Mouse (Mus musculus): ENCODE measurements around the gene Doc2g. TPM values are rescaled to one million over a fixed set of nuclear protein-coding genes. Genes with fewer than 3 reads are reported as not detected.
"Not testable (repeated sequence)": the region's sequence is repeated elsewhere in the genome, so short reads cannot be mapped to it uniquely, and the experiment has no call there.

Gene Doc2g
- polyA plus RNA-seq, 1 experiment from 2014 or later: 3.4 TPM

GRCm38 (mm10) chr19:4044109-4044508, 41.0 kb downstream of the Doc2g start:
- H3K9me3 ChIP-seq (ENCODE audit: control insufficient read depth, low read length); DNase-seq (ENCODE audit: low spot score); H3K9ac ChIP-seq (ENCODE audit: low read depth, low read length); H3K27ac ChIP-seq (replicated peaks; ENCODE audit: low read depth, low read length); H3K4me2 ChIP-seq (ENCODE audit: low read depth, low read length); H3K36me3 ChIP-seq (ENCODE audit: control insufficient read depth, insufficient read depth, low read length); H3K27me3 ChIP-seq (replicated peaks; ENCODE audit: control insufficient read depth, insufficient read depth, low read length); H3K4me1 ChIP-seq (ENCODE audit: control insufficient read depth, insufficient read depth, low read length); H3K4me3 ChIP-seq (ENCODE audit: low read depth, low read length); ATAC-seq (ENCODE audit: low read depth): not testable (repeated sequence)
- 79% methylated on average over 5 of the region's 5 CpGs for WGBS

- Histone ChIP-seq H3K9ac (ENCODE audit: low read depth, low read length) (no peak within 1 kb of the TSS), H3K9me3 (ENCODE audit: control insufficient read depth, low read length) (no peaks in the 10 kb centered on the region), H3K4me3 (ENCODE audit: low read depth, low read length) (0 out of 2 replicates have a peak within 1 kb of the TSS, but pooled peaks have one; percentile 11), H3K27me3 (replicated peaks; ENCODE audit: control insufficient read depth, insufficient read depth, low read length) (no peaks in the 10 kb centered on the region), H3K36me3 (ENCODE audit: control insufficient read depth, insufficient read depth, low read length) (no peaks in the 10 kb centered on the region), H3K4me1 (ENCODE audit: control insufficient read depth, insufficient read depth, low read length) (no peaks in the 10 kb centered on the region; the same call in 1 of the 2 replicates), H3K4me2 (ENCODE audit: low read depth, low read length) (peak within 1 kb of the TSS; percentile 41), H3K27ac (replicated peaks; ENCODE audit: low read depth, low read length) (peak within 1 kb of the TSS; percentile 44; the same call in 1 of the 2 replicates)
- DNase-seq (ENCODE audit: low spot score) (peak; percentile 90), ATAC-seq (ENCODE audit: low read depth) (peak; percentile 55; the same call in 1 of the 2 replicates)
- 44% methylated on average over 16 of the region's 16 CpGs for WGBS
These were observed 43.1 kb downstream of the Doc2g start, which contains the start of gene Gstp2 for GRCm38 (mm10) chr19:4045966-4046865. Gstp2 (minus strand) TSS chr19:4046023.

- H3K27ac ChIP-seq (replicated peaks; ENCODE audit: low read depth, low read length): no peak overlapping the region
- H3K9me3 ChIP-seq (ENCODE audit: control insufficient read depth, low read length): no peaks in the 10 kb centered on the region
- DNase-seq (ENCODE audit: low spot score) (peak; percentile 37), ATAC-seq (ENCODE audit: low read depth) (no peak)
- WGBS: 75% methylated on average over 8 of the region's 8 CpGs
- no peak overlapping the region for H3K4me2 ChIP-seq (ENCODE audit: low read depth, low read length)
- no peak overlapping the region for H3K9ac ChIP-seq (ENCODE audit: low read depth, low read length)
- no peaks in the 10 kb centered on the region; the same call in 1 of the 2 replicates for H3K4me1 ChIP-seq (ENCODE audit: control insufficient read depth, insufficient read depth, low read length)
- no peak overlapping the region for H3K4me3 ChIP-seq (ENCODE audit: low read depth, low read length)
- no peaks in the 10 kb centered on the region for H3K27me3 ChIP-seq (replicated peaks; ENCODE audit: control insufficient read depth, insufficient read depth, low read length)
- H3K36me3 ChIP-seq (ENCODE audit: control insufficient read depth, insufficient read depth, low read length): no peaks in the 10 kb centered on the region
These were observed 43.7 kb downstream of the Doc2g start for GRCm38 (mm10) chr19:4046866-4047254.

- no peaks in the 10 kb centered on the region for H3K27me3 ChIP-seq (replicated peaks; ENCODE audit: control insufficient read depth, insufficient read depth, low read length)
- H3K27ac ChIP-seq (replicated peaks; ENCODE audit: low read depth, low read length): no peak overlapping the region
- H3K4me2 ChIP-seq (ENCODE audit: low read depth, low read length): no peak overlapping the region
- DNase-seq (ENCODE audit: low spot score): peak; percentile 87
- no peak overlapping the region for H3K4me3 ChIP-seq (ENCODE audit: low read depth, low read length)
- no peak for ATAC-seq (ENCODE audit: low read depth)
- 11% methylated on average over 4 of the region's 4 CpGs for WGBS
- no peak overlapping the region for H3K9ac ChIP-seq (ENCODE audit: low read depth, low read length)
- no peaks in the 10 kb centered on the region for H3K36me3 ChIP-seq (ENCODE audit: control insufficient read depth, insufficient read depth, low read length)
- no peaks in the 10 kb centered on the region; the same call in 1 of the 2 replicates for H3K4me1 ChIP-seq (ENCODE audit: control insufficient read depth, insufficient read depth, low read length)
- no peaks in the 10 kb centered on the region for H3K9me3 ChIP-seq (ENCODE audit: control insufficient read depth, low read length)
These were observed 44.7 kb downstream of the Doc2g start for GRCm38 (mm10) chr19:4047859-4048258.

GRCm38 (mm10) chr19:4049069-4049468, 46.0 kb downstream of the Doc2g start:
- ATAC-seq (ENCODE audit: low read depth); H3K9me3 ChIP-seq (ENCODE audit: control insufficient read depth, low read length); H3K9ac ChIP-seq (ENCODE audit: low read depth, low read length); H3K27me3 ChIP-seq (replicated peaks; ENCODE audit: control insufficient read depth, insufficient read depth, low read length); H3K4me3 ChIP-seq (ENCODE audit: low read depth, low read length); H3K4me2 ChIP-seq (ENCODE audit: low read depth, low read length); H3K4me1 ChIP-seq (ENCODE audit: control insufficient read depth, insufficient read depth, low read length); DNase-seq (ENCODE audit: low spot score); H3K36me3 ChIP-seq (ENCODE audit: control insufficient read depth, insufficient read depth, low read length); H3K27ac ChIP-seq (replicated peaks; ENCODE audit: low read depth, low read length): not testable (repeated sequence)
- WGBS: 71% methylated on average over 5 of the region's 5 CpGs

GRCm38 (mm10) chr19:4051016-4051415, 47.9 kb downstream of the Doc2g start:
- Histone ChIP-seq H3K27ac (replicated peaks; ENCODE audit: low read depth, low read length) (no peak overlapping the region), H3K9me3 (ENCODE audit: control insufficient read depth, low read length) (no peaks in the 10 kb centered on the region), H3K4me3 (ENCODE audit: low read depth, low read length) (no peak overlapping the region), H3K9ac (ENCODE audit: low read depth, low read length) (no peak overlapping the region), H3K4me2 (ENCODE audit: low read depth, low read length) (no peak overlapping the region), H3K27me3 (replicated peaks; ENCODE audit: control insufficient read depth, insufficient read depth, low read length) (no peaks in the 10 kb centered on the region), H3K36me3 (ENCODE audit: control insufficient read depth, insufficient read depth, low read length) (no peaks in the 10 kb centered on the region), H3K4me1 (ENCODE audit: control insufficient read depth, insufficient read depth, low read length) (no peaks in the 10 kb centered on the region; the same call in 1 of the 2 replicates)
- DNase-seq (ENCODE audit: low spot score) (no peak), ATAC-seq (ENCODE audit: low read depth) (no peak)
- 92% methylated on average over 5 of the region's 5 CpGs for WGBS

GRCm38 (mm10) chr19:4051741-4052515, 48.8 kb downstream of the Doc2g start:
- DNase-seq (ENCODE audit: low spot score) (peak; percentile 35), ATAC-seq (ENCODE audit: low read depth) (no peak)
- Histone ChIP-seq H3K4me1 (ENCODE audit: control insufficient read depth, insufficient read depth, low read length) (no peaks in the 10 kb centered on the region), H3K4me2 (ENCODE audit: low read depth, low read length) (no peak overlapping the region), H3K4me3 (ENCODE audit: low read depth, low read length) (no peak overlapping the region), H3K9me3 (ENCODE audit: control insufficient read depth, low read length) (no peaks in the 10 kb centered on the region), H3K9ac (ENCODE audit: low read depth, low read length) (no peak overlapping the region; the same call in 1 of the 2 replicates), H3K27ac (replicated peaks; ENCODE audit: low read depth, low read length) (no peak overlapping the region), H3K36me3 (ENCODE audit: control insufficient read depth, insufficient read depth, low read length) (no peaks in the 10 kb centered on the region), H3K27me3 (replicated peaks; ENCODE audit: control insufficient read depth, insufficient read depth, low read length) (no peaks in the 10 kb centered on the region)
- WGBS: 50% methylated on average over 10 of the region's 10 CpGs

- H3K36me3 ChIP-seq (ENCODE audit: control insufficient read depth, insufficient read depth, low read length): no peaks in the 10 kb centered on the region
- H3K9me3 ChIP-seq (ENCODE audit: control insufficient read depth, low read length): no peaks in the 10 kb centered on the region
- no peaks in the 10 kb centered on the region for H3K4me1 ChIP-seq (ENCODE audit: control insufficient read depth, insufficient read depth, low read length)
- H3K4me3 ChIP-seq (ENCODE audit: low read depth, low read length): no peak overlapping the region
- 62% methylated on average over 5 of the region's 5 CpGs for WGBS
- H3K27ac ChIP-seq (replicated peaks; ENCODE audit: low read depth, low read length): no peak overlapping the region
- DNase-seq (ENCODE audit: low spot score) (no peak), ATAC-seq (ENCODE audit: low read depth) (no peak)
- H3K4me2 ChIP-seq (ENCODE audit: low read depth, low read length): no peak overlapping the region
- no peak overlapping the region for H3K9ac ChIP-seq (ENCODE audit: low read depth, low read length)
- H3K27me3 ChIP-seq (replicated peaks; ENCODE audit: control insufficient read depth, insufficient read depth, low read length): no peaks in the 10 kb centered on the region
These were observed 49.5 kb downstream of the Doc2g start for GRCm38 (mm10) chr19:4052516-4053030.
